Mouse (Mus musculus) frontal cortex, adult 2 months (tissue): ENCODE measurements around the gene Adra2c. TPM values are rescaled to one million over a fixed set of nuclear protein-coding genes. Genes with fewer than 3 reads are reported as not detected.

ENCODE experiments used
- DNase-seq, 2 experiments: peaks; one replicate each; pipeline ENCODE4 v3.0.0; 2022; ENCODE audit warnings: low spot score in 1 of 2; ENCODE audit errors: extremely low spot score in 1 of 2
- polyA plus RNA-seq: library from polyadenylated mRNA; depleted of rRNA; stranded (reverse); fragments of >200 nt; gene quantifications from 2 replicates; pipeline ENCODE4 v1.2.3, GENCODE M21; 2012; rRNA removed

The Adra2c gene
- 10.8 and 11.1 TPM in 2 replicates for polyA plus RNA-seq

DNA sequence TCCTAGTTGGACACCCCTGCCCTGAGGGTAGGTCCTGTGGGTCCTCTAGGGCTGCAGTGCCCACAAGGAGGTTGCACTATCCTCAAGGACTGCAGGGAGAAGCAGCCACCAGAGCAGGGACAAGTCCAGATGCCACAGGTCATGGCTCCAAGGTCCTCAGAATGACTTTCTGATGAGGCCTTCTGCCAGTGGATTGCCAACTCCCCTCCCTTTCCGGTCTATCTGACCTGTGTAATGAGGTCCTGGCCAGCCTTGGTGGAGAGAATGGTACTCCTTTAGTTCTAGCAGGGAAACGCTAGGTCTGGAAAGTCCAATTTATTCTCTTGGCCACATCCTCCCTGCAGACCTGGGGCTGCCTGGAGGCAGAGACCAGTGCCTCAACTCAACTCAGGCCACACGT lies at the start of gene Adra2c:
TSS of gene Adra2c (plus strand) at position 301 of the 400 bp plus-strand sequence.
- DNase-seq = no peak

DNA sequence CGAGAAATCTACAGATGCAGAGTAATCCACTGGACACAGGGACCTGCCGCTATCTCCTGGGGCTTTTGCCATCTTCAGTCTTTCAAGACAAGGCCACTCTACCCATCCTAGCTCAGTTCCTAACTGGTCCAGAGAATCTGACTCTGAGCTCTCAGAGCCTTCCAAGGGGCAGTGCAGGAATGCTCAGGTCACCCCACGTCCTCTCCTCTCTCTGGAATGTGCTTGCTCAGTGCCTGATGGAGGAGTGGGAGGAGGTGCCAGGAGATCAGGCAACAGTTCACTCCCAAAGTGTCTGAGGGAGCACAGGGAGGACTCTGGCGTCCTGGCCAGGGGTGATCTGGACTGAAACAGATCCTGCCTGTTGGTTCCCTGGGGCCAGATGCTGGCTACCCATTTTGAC lies 45.0 kb upstream of the Adra2c start:
- DNase-seq = no peak

- no peak for DNase-seq
Observed at GRCm38 (mm10) chr5:35237757-35238156, 40.4 kb upstream of the Adra2c start.

DNA sequence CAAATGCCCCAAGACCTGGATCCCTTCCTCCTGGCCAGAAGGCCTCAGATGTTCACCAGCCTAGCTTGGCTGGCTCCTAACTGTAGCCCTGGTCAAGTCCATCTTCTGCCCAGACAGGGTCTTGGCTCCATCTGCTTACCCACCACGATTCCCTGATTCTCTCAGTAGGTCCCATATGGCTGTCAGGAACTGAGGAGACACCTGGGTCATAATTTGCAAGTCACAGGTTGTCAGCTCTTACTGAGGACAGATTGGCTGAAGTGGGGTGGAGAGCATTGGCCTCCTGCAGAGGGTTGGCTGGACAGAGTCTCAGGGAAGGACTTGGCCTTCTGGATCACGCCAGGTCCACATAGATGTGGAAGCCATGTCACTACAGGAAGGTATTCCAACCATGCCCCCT lies 39.5 kb upstream of the Adra2c start:
- no peak for DNase-seq

DNA sequence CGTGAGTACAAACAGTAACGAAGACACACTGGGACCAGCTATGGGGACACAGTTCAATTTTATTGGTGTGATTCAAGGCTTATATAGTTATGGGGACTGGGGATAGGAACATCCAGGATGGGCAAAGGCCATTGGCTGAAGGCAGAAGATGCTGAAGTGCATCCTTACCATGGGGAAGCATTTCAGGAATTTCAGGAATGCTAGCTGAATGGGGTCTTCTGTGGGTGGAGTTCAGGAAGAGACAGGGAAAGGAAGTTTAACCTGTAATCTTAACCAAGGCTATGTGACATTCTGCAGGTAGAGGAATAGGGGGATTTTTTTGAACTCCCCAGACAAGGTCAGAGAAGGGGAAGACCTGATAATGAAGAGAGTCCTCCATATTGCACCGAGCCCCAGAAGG lies 36.6 kb upstream of the Adra2c start:
- no peak for DNase-seq

- peak in 1 of 2 experiments; percentile 47 for DNase-seq
Observed at GRCm38 (mm10) chr5:35244204-35244603, 33.9 kb upstream of the Adra2c start.

- DNase-seq = peak; percentile 21 to 57
Observed at GRCm38 (mm10) chr5:35245555-35246273, 32.4 kb upstream of the Adra2c start.

- DNase-seq = no peak
Observed at GRCm38 (mm10) chr5:35254964-35255716, 23.0 kb upstream of the Adra2c start.

- no peak for DNase-seq
Observed at GRCm38 (mm10) chr5:35263716-35264115, 14.4 kb upstream of the Adra2c start.

DNA sequence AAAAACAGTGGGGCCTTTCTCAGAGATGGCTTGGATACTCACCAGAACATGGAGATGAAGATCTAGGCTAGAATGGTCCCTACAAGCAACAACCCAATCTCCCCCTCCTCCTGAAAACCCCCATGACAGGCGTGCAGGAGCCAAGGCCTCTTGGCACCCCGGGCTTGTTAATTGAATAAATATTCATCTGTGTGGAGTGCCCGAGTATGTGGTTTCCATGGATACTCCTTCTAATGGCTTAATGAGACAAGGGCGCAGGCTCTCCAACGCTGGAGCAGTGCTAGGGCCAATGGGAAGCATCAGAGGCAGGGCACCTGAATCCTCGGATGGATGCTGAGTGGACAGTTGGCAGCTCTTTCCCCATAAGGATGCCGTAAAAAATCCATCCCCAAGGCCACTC lies 10.6 kb upstream of the Adra2c start:
- DNase-seq = peak in 1 of 2 experiments; percentile 39

GRCm38 (mm10) chr5:35275356-35275755 lies 2.8 kb upstream of the Adra2c start:
- DNase-seq = no peak

DNA sequence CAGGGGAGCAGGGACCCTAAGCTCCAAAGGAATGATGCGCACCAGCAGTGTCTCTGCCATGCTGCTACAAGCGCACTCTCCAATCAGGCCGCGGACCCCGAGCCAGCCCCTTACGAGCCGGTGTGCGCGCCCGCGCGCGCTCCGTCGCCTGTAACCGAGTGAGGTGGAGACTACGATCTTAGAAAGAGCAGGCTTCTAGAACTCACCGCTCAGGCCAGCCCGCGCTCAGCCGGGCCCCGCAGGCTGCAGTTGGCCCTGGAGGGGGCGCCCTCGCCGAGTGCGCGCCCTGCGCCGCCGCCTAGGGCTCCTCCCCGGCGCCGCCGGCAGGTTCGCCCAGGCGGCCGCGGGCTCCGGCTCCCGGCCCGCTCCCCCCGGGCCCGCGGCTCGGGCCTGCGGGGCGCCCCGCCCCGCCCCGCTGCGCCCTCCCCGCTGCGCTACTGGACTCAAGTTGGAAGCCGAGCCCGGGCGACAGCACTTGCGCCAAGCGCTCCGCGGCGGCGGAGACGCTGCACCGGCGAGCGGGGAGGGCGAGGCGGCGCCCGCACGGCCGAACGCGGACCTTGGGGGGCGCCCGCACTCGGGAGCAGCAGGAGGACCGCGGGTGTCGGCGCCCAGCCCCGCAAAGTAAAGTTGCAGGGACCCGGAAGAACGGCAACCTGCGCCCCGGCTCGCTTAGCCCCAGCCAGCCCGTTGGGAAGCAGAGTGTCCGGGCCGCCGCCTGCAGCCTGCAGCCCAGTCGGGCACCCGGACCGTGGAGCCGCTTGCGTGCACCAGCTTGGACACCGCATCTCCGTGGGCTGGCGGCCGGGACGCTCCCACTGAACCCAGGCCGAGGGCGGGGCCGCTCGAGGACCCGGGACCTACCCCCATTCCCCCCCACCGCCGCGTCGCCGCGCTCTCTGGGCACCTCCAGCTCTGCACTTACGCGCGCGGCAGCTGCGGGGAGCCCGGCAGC lies 899 bp downstream of the Adra2c start:
- DNase-seq = peak in 1 of 2 experiments; percentile 74

DNA sequence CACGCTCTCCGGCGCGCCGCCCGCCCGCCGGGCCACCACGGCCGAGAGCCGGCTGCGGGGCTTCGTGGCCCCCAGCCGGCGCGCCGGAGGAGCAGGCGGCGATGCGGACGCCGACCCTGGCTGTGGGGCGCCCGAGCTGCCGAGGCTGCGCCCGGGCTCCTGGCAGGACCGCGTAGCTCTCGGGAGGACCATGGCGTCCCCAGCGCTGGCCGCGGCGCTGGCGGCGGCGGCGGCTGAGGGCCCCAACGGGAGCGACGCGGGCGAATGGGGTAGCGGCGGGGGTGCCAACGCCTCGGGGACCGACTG lies 1.5 kb downstream of the Adra2c start:
- DNase-seq = peak in 1 of 2 experiments; percentile 5

DNA sequence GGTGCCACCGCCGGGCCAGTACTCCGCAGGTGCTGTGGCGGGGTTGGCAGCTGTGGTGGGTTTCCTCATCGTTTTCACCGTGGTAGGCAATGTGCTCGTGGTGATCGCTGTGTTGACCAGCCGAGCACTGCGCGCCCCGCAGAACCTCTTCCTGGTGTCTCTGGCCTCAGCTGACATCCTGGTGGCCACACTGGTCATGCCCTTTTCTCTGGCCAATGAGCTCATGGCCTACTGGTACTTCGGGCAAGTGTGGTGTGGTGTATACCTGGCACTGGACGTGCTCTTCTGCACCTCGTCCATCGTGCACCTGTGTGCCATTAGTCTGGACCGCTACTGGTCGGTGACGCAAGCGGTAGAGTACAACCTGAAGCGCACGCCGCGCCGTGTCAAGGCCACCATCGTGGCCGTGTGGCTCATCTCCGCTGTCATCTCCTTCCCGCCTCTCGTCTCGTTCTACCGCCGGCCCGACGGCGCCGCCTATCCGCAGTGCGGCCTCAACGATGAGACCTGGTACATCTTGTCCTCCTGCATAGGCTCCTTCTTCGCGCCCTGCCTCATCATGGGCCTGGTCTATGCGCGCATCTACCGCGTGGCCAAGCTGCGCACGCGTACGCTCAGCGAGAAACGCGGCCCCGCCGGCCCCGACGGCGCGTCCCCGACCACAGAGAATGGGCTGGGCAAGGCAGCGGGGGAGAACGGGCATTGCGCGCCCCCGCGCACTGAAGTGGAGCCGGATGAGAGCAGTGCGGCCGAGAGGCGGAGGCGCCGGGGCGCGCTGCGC lies 2.1 kb downstream of the Adra2c start:
- peak in 1 of 2 experiments; percentile 57 for DNase-seq

DNA sequence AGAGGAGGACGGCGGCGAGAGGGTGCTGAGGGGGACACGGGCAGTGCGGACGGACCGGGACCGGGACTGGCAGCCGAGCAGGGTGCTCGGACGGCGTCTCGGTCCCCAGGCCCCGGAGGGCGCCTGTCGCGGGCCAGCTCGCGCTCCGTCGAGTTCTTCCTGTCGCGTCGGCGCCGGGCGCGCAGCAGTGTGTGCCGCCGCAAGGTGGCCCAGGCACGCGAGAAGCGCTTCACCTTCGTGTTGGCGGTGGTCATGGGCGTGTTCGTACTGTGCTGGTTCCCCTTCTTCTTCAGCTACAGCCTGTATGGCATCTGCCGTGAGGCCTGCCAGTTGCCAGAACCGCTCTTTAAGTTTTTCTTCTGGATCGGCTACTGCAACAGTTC lies 2.7 kb downstream of the Adra2c start:
- peak in 1 of 2 experiments; percentile 12 for DNase-seq

GRCm38 (mm10) chr5:35285281-35285680 lies 7.2 kb downstream of the Adra2c start:
- no peak for DNase-seq

- DNase-seq = peak in 1 of 2 experiments; percentile 30
Observed at GRCm38 (mm10) chr5:35286190-35286589, 8.1 kb downstream of the Adra2c start.

GRCm38 (mm10) chr5:35299621-35300020 lies 21.5 kb downstream of the Adra2c start:
- no peak for DNase-seq

- DNase-seq = no peak
Observed at GRCm38 (mm10) chr5:35304191-35304590, 26.1 kb downstream of the Adra2c start.

- no peak for DNase-seq
Observed at GRCm38 (mm10) chr5:35305332-35305731, 27.2 kb downstream of the Adra2c start.
